Mouse (Mus musculus) liver, embryonic 16.5 days (tissue): ENCODE measurements around the gene Slc25a54. TPM values are rescaled to one million over a fixed set of nuclear protein-coding genes. Genes with fewer than 3 reads are reported as not detected.

Experiments used
- ATAC-seq: fragments of 200-750 bp; cut with Nextera tagmentation; 2 replicates; pipeline ENCODE4 v1.8.0; 2017; ENCODE audit warnings: low read depth, mild to moderate bottlenecking, moderate number of reproducible peaks, moderate library complexity
- H3K27ac ChIP-seq: fragments of 300-500 bp; sonication (generic); 2 replicates; pipeline ENCODE4 v1.5.1; 2014; ENCODE audit warnings: mild to moderate bottlenecking, low read length
- H3K27me3 ChIP-seq: fragments of 300-500 bp; sonication (generic); 2 replicates; pipeline ENCODE4 v1.6.1; 2014; ENCODE audit warnings: low read depth, low read length, mixed read lengths; ENCODE audit not compliant: control insufficient read depth, insufficient read depth
- H3K36me3 ChIP-seq: fragments of 300-500 bp; sonication (generic); 2 replicates; pipeline ENCODE4 v1.6.1; 2014; ENCODE audit warnings: mild to moderate bottlenecking; ENCODE audit not compliant: control insufficient read depth, insufficient read depth
- H3K4me1 ChIP-seq: fragments of 300-500 bp; sonication (generic); 2 replicates; pipeline ENCODE4 v1.6.1; 2014; ENCODE audit warnings: low read depth, low read length, mixed read lengths; ENCODE audit not compliant: control insufficient read depth
- H3K4me2 ChIP-seq: fragments of 300-500 bp; sonication (generic); 2 replicates; pipeline ENCODE4 v1.6.1; 2014; ENCODE audit warnings: low read depth, low read length, mixed read lengths
- H3K4me3 ChIP-seq: fragments of 300-500 bp; sonication (generic); 2 replicates; pipeline ENCODE4 v1.5.1; 2014; ENCODE audit warnings: low read depth, mild to moderate bottlenecking, low read length
- H3K9ac ChIP-seq: fragments of 300-500 bp; sonication (generic); 2 replicates; pipeline ENCODE4 v1.6.1; 2014; ENCODE audit warnings: low read depth, low read length
- H3K9me3 ChIP-seq: fragments of 300-500 bp; sonication (generic); replicated peaks from 2 replicates; pipeline ENCODE4 v1.6.1; 2016; ENCODE audit warnings: low read length; ENCODE audit not compliant: control insufficient read depth
- WGBS: fragments of 180-500 bp; shearing (Covaris S2); extraction: QIAGEN DNeasy Blood & Tissue Kit; methylation state at CpG from one replicate; pipeline ENCODE4 v1.1.7; 2014; ENCODE audit not compliant: insufficient replicate concordance; 5-methylcytosine and 5-hydroxymethylcytosine counted together
- polyA plus RNA-seq: library from polyadenylated mRNA; unstranded; fragments of >200 nt; fragmentation: Nextera tagmentation; extraction: Ambion mirVana; gene quantifications from 2 replicates; pipeline ENCODE4 v1.2.1, GENCODE M21; 2015

Slc25a54 gene
- not detected in 2 replicates for polyA plus RNA-seq

DNA sequence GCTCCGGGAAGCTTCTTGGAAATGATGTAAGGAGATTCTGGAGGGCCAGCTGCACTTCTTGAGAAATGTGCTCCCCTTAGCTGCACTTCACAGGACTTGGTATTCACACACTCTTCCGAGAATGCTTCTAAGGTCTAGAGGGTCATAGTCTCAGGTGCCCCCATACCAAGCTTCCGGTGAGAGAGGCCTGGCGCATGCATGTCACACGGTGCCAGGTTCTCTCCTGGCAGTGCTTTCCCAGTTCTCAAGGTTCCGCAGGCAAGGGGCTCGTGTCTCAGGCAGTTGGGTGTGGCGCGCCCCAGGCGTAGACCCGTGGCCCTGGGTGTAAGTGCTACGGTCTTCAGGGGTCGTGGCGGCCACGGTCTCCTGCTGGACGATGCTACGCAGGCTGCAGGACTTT, at the start of gene Slc25a54:
TSS of gene Slc25a54 (plus strand) at position 301 of the 400 bp plus-strand sequence.
- no peak within 1 kb of the TSS for H3K4me2 ChIP-seq
- no peaks in the 10 kb centered on the region for H3K4me1 ChIP-seq
- H3K27ac ChIP-seq = no peak within 1 kb of the TSS
- no peak within 1 kb of the TSS for H3K9ac ChIP-seq
- H3K36me3 ChIP-seq = no peaks in the 10 kb centered on the region
- H3K4me3 ChIP-seq = no peak within 1 kb of the TSS
- H3K27me3 ChIP-seq = no peaks in the 10 kb centered on the region
- ATAC-seq = no peak
- 77% methylated on average over 17 of the region's 17 CpGs for WGBS
- H3K9me3 ChIP-seq = no peaks in the 10 kb centered on the region

DNA sequence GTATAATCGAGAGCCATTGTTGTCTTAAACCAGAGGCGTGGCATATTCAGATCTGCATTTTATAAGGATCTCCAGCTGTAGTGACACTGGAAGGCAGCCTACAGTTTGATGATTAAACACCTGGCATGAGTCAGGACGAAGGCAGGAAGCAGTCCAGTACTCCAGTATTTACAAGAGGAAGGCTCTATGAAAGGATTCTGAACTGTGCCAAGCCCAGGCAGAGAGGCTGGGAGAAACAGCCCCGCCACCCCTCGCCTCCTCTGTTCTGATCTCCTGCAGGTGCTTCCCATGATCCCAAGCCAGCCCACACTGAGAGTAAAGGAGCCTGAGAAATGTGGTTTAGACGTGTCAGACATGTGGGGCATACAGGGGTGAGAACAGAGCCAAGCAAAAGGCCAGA, 49.5 kb upstream of the Slc25a54 start:
- Histone ChIP-seq H3K27me3 (no peaks in the 10 kb centered on the region; the same call in 1 of the 2 replicates), H3K27ac (no peak overlapping the region), H3K9ac (no peak overlapping the region), H3K4me3 (no peak overlapping the region), H3K4me2 (no peak overlapping the region), H3K36me3 (no peaks in the 10 kb centered on the region), H3K9me3 (no peaks in the 10 kb centered on the region), H3K4me1 (peaks cover 10% of the 10 kb centered on the region)
- ATAC-seq = no peak
- 39% methylated on average over 6 of the region's 6 CpGs for WGBS

DNA sequence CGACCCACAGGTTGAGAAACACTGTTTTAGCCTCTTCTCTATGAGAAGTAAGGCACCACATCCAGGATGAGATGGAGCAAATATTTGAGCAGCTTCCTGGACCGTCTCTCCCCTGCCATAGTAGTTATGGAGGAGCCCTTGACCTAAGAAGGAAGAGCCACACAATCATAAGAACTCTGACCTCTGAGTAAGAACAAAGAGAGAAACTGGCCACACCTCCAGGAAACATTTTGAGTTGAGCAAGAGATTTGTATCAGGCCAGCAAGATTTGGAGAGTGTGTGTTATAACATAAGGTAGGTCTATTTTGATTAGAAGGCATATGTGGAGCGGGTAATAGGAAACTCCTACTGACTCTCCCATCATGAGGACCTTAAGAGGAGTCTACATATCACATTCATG, 48.6 kb upstream of the Slc25a54 start:
- no peaks in the 10 kb centered on the region for H3K9me3 ChIP-seq
- no peaks in the 10 kb centered on the region for H3K36me3 ChIP-seq
- H3K9ac ChIP-seq = no peak overlapping the region
- no peak for ATAC-seq
- whole genome bisulfite sequencing = 53% methylated on average over 3 of the region's 3 CpGs
- no peak overlapping the region for H3K4me2 ChIP-seq
- H3K4me1 ChIP-seq = peaks cover 6% of the 10 kb centered on the region
- no peaks in the 10 kb centered on the region; the same call in 1 of the 2 replicates for H3K27me3 ChIP-seq
- no peak overlapping the region for H3K27ac ChIP-seq
- H3K4me3 ChIP-seq = no peak overlapping the region

DNA sequence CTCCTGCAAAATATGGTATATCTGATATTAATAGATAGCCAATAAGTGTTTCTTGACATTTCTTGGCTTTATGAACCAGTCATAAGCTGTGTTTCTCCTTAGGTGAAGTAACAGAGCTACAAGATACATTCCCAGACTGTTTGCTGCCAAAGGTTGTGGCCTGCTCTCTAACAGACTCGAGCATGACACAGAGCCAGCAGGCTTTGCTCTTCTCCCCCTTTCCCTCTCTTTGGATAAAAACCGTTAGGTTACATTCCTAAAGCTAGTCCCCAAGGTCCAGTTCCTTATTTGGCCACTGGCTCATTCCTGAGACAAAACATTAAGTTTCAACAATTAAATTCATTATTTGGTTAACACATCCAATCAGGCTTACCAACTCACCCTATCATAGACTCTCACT, 48.0 kb upstream of the Slc25a54 start:
- H3K9me3 ChIP-seq = no peaks in the 10 kb centered on the region
- H3K9ac ChIP-seq = no peak overlapping the region
- H3K27me3 ChIP-seq = no peaks in the 10 kb centered on the region
- 35% methylated on average over 2 of the region's 2 CpGs for WGBS
- H3K4me3 ChIP-seq = no peak overlapping the region
- H3K36me3 ChIP-seq = no peaks in the 10 kb centered on the region
- peaks cover 2% of the 10 kb centered on the region; the same call in 1 of the 2 replicates for H3K4me1 ChIP-seq
- H3K27ac ChIP-seq = no peak overlapping the region
- H3K4me2 ChIP-seq = no peak overlapping the region
- no peak for ATAC-seq

DNA sequence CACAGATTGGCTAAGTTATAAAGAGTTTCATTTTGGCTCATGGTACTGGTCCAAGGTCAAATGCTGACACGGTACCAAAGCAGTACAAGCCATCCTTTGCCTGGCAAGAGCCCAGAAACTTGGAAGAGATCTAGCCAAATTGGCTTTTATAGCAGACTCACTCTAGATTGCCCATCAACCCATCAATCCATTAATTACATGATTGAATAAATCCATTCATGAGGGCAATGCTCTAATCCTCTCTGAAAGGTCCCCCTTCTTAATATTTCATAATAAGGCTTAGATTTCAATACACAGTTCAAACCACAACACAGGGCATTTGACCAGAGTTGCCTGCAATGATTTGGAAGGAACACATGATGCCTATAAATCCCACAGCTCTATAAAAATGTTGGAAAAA, 45.9 kb upstream of the Slc25a54 start:
- Histone ChIP-seq H3K4me3 (no peak overlapping the region), H3K4me2 (no peak overlapping the region), H3K9me3 (no peaks in the 10 kb centered on the region), H3K4me1 (no peaks in the 10 kb centered on the region; the same call in 1 of the 2 replicates), H3K27me3 (no peaks in the 10 kb centered on the region), H3K36me3 (no peaks in the 10 kb centered on the region), H3K9ac (no peak overlapping the region), H3K27ac (no peak overlapping the region)
- WGBS = 56% methylated on average over 1 of the region's 1 CpGs
- no peak for ATAC-seq

DNA sequence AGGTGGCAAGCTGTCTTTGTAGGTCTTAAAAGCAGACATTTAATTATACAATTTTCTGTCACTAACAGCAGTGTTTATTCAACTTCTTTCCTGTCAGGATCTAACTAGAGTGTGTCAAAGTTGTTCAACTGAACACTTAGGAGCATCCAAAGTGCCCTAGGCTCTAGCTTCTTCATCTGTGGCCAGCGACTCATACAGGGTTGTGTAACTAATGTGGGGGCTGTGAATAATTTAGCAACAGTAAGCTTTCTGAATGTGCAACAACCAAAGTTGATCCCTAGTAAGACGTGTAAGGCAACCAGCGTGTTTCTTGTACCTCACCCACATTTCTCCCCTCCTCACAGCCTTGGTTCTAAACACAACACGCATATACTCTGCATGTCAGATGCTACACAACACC, 39.4 kb upstream of the Slc25a54 start:
- ATAC-seq = no peak
- H3K4me3 ChIP-seq = no peak overlapping the region
- no peak overlapping the region for H3K9ac ChIP-seq
- H3K27me3 ChIP-seq = no peaks in the 10 kb centered on the region
- H3K36me3 ChIP-seq = no peaks in the 10 kb centered on the region
- H3K4me2 ChIP-seq = no peak overlapping the region
- H3K27ac ChIP-seq = no peak overlapping the region
- 60% methylated on average over 4 of the region's 4 CpGs for WGBS
- no peaks in the 10 kb centered on the region for H3K4me1 ChIP-seq
- no peaks in the 10 kb centered on the region for H3K9me3 ChIP-seq

DNA sequence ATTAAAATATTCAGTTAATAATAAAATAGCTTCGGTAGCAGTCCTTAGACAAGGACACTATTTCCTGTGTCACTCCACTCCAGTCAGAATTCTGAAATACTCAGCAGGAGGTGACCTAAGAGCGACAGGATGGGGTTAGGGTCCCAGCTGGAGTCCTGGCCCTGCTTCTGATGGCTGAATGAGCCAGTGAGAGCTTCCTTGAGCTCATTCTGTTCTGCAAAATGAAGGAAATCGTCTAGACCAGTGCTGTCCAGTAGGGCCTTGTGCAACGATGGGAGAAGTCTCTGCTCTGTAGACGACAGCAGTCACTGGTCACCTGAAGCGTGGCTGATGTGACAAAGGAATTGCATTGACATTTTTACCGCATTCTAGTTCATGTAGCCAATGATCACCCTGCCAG, 36.9 kb upstream of the Slc25a54 start:
- Histone ChIP-seq H3K4me3 (no peak overlapping the region), H3K36me3 (no peaks in the 10 kb centered on the region), H3K9ac (no peak overlapping the region), H3K9me3 (no peaks in the 10 kb centered on the region), H3K4me1 (no peaks in the 10 kb centered on the region), H3K4me2 (no peak overlapping the region), H3K27me3 (no peaks in the 10 kb centered on the region), H3K27ac (no peak overlapping the region)
- no peak for ATAC-seq
- WGBS = 56% methylated on average over 7 of the region's 7 CpGs

DNA sequence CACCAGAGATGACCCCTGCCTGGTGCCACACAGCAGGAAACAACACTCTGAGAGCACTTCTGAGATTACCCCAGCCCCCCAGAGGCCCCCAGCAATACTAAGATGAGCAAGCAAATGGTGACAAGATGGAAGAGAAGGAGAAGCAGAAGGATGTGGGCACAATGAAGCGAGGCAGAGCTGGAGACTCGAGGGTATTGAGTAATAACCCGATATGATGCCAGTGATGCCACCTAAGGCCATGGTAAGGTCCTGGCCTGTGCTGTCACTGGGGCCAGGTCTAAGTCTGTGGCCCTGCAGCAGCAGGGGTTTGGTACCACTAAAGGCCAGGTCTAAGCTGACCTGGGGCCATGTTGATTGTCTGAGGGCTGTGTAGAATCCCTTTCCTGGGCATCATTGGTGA, 33.8 kb upstream of the Slc25a54 start:
- WGBS = 63% methylated on average over 3 of the region's 3 CpGs
- ATAC-seq = no peak

DNA sequence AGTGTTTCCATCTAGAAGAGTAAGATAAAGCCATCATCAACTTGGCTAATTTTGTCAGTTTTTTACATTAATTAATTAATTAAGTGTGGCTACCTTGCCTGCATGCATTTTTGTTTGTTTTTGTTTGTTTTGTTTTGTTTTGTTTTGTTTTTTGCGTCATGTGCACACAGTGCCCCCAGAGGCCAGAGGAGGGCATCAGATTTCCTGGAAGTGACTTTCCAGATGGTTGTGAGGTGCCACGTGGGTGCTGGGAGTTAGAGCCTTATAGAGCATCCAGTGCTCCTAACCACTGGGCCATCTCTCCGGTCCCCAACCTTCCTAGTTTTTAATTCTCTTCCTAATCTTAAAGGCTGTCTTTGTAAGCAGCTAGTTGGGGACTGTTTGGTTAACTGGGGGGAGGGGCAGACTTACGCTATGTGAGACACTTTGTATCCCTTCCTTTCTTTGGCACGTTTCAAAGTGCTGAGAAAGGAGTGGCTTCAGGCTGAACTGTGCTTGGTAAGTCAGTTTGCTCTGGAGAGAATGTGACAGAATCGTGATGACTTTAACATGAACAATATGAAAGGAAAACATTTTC, 32.5 kb upstream of the Slc25a54 start:
- no peak for ATAC-seq

More for the DNA sequence above, 33.8 kb upstream of the Slc25a54 start:
- Histone ChIP-seq H3K36me3 (no peaks in the 10 kb centered on the region), H3K4me3 (no peak overlapping the region), H3K4me2 (no peak overlapping the region), H3K4me1 (no peaks in the 10 kb centered on the region), H3K9me3 (no peaks in the 10 kb centered on the region), H3K27ac (no peak overlapping the region), H3K9ac (no peak overlapping the region), H3K27me3 (no peaks in the 10 kb centered on the region)

More for the DNA sequence above, 32.5 kb upstream of the Slc25a54 start:
- WGBS = 37% methylated on average over 6 of the region's 6 CpGs
- Histone ChIP-seq H3K27me3 (no peaks in the 10 kb centered on the region), H3K4me1 (no peaks in the 10 kb centered on the region), H3K9ac (no peak overlapping the region), H3K4me3 (no peak overlapping the region), H3K27ac (no peak overlapping the region), H3K4me2 (no peak overlapping the region), H3K9me3 (no peaks in the 10 kb centered on the region), H3K36me3 (no peaks in the 10 kb centered on the region)
